Mouse (Mus musculus): ENCODE data around the gene Mrpl38. TPM values are rescaled to one million over a fixed set of nuclear protein-coding genes. Genes with fewer than 3 reads are reported as not detected.

Gene Mrpl38
- polyA plus RNA-seq (2017; shearing (Covaris generic)): 10 to 100 TPM; 22.7 to 25.5 TPM

DNA sequence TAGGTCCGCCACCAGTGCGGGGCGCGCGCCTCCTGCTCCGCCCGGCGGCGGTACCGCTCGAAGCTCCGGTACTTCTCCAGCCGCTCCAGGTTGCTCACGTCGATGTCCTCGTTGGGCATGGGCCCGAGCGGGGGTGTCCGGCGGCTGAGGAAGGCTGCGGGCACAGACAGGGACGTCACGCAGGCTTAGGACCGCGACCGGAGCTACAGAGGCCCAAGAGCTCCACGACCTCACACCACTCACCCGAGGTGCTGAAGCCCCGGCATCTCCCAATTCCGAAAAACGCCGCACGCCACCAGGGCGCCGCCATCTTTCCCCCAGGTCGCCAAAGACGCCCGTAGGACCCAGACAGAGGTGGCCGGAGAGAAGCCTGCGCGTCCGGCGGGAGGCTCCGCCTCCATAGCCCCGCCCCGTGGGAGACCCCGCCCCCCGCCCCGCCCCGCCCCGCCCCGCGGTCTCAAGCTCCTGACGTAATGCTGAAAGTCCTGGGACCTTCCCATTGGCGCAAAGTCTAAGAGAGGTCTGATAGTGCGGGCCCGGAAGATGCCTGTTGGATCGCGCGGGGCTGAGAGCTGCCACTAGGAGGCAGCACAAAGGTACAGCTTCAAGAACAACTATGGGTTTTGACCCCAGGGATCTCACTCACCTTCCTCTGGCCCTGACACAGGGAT lies at the start of gene Mrpl38:
Mrpl38 (minus strand) TSS at position 401 of the 671 bp plus-strand sequence.
- ATAC-seq: peak; percentile 97

DNA sequence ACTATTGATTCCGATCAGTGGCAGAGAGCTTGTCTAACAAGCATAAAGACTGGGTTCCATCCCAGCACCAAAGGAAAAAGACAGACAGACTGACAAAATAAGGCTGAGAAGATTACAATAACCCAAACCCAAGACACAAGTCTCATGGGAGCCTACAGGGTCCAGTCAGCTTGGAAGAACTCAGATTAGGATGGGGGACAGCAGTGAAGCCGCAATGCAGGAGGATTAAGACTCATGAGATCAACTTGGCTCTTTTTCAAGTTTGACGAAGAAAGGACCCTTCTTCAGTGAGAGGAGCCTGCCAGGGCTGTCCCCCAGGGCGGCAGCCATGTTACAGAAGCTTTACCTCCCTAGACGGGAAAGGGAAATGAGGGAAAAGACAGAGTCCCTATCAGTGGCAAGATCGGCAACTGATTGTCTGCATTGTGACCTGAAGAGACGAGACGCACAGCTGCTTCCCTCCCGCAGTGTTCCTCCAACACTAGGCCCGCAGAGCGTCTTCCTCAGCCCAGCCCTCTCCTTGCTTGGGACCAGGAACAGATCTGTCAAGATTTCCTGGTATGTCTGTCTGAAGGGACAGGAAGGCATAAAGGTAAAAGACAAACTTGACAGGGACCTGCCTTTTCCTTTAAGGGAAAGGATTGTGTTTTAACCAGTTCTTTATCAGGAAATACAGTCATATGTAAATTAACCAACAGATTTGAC lies 48.7 kb upstream of the Mrpl38 start:
- no peak for ATAC-seq

DNA sequence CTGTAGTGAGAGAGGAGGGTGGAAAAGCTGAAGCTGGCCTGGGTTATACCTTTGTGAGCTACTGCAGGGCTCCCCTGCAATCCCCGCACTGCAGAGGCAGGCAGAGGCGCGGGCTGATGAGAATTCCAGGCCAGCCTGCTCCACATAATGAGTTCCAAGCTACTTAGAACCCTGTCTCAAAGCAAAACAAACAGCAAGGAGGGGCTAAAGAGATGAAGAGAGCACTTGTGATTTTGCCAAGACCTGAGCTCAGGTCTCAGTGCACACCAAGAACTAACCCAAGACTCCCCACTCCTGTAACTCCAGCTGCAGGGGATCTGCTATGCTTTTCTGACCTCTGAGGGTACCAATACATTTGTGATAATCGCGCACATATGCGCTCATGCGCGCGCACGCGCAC lies 47.7 kb upstream of the Mrpl38 start:
- ATAC-seq: no peak

DNA sequence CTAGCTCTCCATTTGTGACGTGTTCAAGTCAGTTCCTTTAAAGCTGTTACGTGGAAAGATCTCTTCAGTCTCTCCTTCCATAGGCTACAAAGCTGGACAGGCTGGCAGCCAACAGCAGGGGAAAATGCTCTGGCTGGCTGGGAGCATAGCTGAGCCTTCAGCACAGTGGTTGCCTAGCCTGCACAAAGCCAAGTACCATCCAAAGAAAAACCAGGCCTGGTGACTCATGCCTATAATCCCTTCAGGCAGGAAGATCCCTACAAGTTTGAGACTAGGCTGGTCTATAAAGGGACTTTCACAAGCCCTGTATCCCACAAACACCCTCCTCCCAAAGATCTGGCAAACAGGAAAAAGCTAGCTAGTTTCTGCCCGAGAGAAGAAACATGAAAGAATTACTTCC lies 47.2 kb upstream of the Mrpl38 start:
- ATAC-seq: no peak

DNA sequence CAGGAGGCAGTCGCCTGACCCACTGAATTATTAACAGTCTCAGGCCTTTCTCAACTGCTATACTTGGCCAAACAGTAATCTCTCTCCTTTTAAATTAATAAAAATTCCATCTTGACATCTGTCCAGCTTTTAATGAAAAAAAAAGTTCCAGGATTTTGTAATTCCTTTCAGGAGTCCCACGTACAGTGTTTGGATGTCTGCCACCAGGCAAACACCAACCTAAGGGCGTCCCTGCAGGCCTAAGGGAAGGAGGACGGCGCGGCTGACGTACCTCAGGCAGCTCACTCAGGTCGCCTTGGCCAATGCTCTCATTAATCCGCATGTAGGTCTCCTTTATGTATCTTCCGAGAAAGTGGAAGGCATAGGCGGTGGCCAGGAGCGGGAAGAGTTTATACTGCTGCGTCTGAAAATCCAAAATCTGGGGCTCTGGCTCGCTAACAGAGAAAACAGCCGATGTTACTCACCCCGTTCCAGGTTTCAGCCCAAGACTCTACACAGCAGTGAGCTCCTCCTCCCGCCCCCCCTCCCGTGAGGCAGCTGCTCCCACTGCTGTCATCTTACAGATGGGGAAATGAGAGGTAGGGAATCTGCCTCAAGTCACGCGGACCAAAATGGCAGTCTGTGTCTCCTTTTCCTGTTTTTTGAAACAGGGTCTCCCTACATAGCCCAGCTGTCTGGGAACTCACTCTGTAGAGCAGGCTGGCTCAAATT lies 39.9 kb upstream of the Mrpl38 start:
- ATAC-seq: no peak

DNA sequence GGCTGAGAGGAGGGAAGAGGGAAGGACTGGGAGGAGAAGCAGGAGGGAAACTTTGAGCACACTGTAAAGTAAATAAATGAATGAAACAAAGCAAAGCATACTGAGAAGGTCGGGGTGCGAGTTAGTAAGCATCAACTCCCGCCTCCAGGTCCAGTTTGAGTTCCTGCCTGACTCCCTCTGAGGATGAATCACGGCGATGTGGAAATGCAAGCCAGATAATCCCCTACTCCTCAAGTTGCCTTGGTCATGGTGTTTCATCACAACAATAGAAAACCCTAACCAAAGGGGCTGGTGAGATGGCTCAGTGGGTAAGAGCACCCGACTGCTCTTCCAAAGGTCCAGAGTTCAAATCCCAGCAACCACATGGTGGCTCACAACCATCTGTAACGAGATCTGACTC lies 37.3 kb upstream of the Mrpl38 start:
- no peak for ATAC-seq

DNA sequence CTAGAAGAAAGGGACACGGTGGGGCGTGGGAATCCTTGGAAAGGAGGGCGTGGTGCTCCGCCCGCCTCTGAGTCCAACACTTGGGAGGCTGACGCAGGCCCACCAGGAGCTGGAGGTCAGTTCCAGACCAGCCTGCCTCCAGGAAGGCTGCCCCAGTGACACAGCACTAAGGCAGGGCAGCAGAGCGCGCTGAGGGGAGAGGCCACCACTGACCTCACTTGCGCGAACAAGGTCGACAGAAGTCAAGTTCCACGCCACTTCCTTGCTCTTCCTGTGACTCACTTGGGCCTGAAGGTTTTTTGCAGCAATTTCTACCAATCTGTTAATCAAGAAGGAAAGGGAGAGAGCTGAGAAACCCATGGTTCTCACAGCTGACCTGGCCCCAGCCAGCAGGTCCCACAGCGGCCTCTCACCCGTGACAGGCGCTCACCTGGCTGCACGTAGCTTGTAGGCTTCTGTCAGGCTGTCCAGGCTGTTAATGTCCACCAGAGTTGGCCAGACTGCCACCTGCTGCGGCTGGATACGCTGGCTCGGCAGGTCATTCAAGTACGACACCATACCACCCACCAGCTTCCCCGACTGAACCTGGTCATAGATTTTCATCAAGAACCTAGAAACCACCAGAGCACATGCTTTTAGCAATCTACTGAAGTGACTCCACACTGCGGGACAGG lies 36.2 kb upstream of the Mrpl38 start:
- ATAC-seq: no peak

DNA sequence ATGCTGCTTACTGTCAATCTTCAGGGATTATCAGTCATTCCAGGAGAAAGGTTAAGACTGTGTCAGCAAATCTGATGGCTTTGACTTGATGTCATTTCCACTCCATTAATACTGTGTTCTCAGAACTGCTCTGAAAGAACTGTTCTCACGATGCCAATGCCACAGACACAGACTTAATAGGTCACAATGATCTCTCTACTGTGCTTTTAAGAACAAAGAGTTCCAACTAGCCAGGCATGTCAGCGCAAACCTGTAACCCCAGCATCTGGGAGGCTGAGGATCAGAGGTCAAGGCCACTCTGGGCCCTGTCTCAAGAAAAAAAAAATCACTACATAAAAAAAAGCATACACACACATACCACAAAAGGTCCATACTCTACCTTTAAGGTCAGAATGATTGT lies 33.3 kb upstream of the Mrpl38 start:
- ATAC-seq: no peak

DNA sequence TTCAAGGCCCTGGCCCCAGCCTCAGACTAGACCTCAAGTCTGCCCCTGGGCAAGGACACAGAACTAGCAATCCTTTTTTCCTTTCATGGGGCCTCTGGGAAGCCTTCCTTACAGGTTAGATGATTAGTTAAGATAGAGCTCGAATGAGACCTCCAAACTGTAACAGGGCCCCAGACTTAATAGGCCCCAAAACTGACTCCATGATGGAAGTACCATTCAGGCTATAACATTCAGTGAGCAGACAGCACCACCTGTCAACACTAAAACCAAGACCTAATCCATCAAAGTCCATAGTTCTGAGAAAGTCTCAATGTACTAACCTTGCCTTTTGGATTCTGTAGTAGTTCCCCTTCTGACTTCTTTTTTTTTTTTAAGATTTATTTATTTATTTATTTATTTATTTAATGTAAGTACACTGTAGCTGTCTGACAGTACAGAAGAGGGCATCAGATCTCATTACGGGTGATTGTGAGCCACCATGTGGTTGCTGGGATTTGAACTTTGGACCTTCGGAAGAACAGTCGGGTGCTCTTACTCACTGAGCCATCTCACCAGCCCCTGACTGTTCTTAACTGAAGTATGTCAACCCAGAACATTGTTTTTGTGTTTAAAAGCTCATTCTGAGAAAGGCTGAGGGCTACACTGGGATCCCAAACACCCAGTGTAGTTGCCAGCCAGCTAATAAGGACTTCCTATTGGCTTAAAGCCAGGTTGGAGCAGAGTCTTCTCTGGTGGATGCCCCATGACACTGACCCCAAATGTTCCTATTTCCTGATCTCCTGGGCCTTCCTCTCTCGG lies 31.5 kb upstream of the Mrpl38 start:
- no peak for ATAC-seq

DNA sequence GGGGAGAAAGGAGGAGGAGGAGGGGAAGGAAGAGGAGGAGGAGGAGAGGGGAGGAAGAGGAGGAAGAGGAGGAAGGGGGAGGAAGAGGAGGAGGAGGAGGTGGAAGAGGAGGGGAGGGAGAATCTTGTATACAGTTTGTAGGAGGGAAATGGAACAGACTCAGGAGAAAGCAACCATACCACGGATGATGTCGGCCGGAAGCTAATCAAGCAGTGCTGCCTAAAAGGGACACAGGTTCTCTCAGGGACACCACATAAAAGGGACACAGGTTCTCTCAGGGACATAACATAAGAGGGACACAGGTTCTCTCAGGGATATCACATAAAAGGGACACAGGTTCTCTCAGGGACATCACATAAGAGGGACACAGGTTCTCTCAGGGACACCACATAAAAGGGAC lies 30.5 kb upstream of the Mrpl38 start:
- ATAC-seq: no peak

DNA sequence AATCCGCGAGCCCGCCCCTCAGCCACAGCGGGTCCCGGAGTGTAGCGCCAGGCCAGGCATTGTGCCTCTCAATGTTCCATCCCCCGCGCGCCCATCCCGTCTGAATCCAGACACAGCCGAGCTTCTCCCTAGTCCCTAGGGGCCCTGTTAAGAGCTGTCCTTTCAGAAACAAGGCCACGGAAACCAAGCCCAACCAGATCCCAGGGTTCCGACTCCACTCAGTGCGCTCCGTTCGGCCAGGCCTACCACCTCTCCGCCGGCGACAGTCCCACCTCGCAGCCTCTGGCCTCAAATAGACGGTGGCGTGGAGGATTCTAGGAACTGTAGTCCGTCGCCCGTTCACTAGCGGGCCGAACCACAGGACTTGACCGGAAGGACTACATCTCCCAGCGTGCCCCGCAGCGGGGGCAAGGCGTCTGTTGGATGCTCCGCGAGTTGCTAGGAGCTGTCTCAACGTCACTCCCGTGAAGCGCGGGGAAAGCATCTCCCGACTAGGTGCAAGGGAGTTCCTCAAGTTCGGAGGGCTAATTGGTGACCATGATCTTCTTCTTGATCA lies 29.3 kb upstream of the Mrpl38 start, which contains the start of gene Fbf1:
Fbf1 (minus strand) TSS at position 283 of the 556 bp plus-strand sequence.
- peak; percentile 99 for ATAC-seq

DNA sequence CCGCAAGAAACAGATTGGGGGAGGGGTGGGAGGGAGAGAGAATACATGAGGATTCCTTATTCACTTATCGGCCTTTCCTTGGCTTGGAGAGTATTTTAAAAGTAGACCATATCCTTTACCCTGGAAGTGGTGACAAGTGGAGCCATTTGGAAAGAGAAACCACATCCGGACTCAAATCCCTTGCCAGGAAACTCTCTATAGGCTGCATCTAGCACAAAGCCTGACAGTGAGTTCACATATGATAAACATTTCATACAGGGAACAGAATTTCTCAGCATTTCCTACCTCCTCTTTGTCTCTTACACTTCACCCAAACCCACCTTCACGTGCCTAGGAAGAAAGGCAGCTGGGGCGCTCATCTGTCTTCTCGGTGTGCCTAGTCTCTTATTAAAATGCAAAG lies 28.6 kb upstream of the Mrpl38 start:
- no peak for ATAC-seq

DNA sequence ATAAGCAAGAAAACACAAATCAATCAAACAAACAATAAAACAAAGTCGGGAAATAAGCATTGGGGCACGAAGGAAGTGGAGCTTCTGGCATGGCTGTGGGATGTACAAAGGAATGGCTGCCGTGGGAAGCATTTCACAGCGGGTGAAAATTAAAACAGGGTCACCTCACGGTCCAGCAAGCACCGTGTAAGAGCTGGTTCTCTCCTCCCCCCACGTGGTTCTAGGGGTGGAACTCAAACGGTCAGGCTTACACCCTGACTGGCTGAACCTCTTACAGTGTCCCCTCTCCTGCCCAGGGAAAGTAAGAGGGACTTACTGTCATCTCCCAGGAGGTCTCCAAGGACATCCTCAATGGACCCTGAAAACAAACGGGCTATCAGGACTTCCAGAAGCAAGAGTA lies 24.3 kb upstream of the Mrpl38 start:
- ATAC-seq: no peak

DNA sequence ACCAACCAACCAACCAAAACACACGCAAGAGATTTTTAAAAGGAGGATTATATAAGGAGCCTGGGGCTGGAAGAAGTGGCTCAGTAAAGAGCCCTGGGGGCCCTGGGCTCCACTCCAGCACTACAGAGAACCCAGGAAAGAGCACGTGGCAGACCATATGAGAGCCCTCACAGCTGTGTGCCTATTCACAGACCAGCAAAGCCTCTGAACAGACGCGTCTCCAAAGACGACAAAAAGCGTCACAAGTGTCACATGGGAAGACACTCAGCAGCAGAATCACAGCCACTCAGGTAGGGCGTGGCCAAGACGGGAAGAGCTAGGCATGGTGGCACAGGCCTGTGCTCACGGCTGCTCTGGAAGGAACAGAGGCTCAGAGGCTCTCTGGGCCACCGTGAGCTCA lies 23.5 kb upstream of the Mrpl38 start:
- ATAC-seq: no peak

DNA sequence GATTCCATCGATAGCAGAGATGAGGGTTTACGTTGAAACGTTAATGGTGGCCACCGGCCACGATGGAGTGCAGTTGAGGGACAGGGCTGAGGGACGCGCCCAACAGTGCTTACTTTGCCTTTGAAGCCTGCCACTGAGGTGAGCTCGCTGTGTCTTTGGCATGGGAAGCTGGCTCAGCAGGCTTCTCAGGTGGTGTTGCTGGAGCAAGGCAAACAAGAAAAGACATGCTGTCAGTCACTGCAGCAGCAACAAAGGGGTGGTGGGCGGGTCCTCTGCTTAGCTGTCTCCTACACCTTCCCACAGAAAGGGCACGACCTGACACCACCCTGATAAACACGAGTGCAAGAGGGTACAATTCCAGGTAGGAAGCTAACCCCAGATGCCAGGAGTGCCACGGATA lies 22.6 kb upstream of the Mrpl38 start:
- ATAC-seq: no peak

DNA sequence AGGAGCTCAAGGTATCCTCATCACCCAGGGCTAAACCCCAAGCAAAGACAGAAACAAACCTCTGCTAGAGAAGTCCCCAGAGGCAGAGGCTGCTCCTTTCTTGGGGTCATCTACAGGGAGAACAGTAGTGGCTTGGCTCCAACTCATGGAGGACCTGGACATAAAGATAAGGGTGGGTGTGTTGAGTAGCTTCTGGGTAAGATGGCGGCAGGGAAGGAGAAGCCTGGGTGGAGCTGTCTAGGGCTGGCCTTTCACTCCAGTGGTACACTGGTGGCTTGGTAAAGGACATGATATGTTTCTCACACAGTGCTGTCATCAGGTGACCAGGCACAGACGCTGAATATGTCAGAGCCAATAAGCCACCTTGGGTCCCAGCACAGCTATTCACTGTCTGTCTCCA lies 12.3 kb upstream of the Mrpl38 start:
- no peak for ATAC-seq

DNA sequence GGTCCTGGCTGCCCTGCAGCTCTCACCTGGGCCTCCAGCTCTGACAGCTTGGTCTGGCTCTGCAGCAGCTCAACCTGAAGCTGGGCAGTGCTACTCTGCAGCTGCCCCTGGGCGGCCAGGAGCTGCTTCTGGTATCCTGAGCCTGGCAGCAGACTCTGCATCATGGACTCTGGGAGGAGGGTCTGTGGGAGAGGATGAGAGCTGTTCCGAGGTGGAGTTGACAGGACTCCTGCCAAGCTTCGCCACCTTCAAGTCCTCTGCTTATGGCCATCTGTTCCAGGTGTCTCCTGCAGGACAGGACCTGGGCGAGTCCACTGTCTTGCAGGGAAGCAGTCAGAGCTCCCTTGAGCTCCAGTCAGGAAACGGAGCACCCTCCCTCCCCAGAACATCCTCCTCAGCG lies 10.7 kb upstream of the Mrpl38 start:
- no peak for ATAC-seq

DNA sequence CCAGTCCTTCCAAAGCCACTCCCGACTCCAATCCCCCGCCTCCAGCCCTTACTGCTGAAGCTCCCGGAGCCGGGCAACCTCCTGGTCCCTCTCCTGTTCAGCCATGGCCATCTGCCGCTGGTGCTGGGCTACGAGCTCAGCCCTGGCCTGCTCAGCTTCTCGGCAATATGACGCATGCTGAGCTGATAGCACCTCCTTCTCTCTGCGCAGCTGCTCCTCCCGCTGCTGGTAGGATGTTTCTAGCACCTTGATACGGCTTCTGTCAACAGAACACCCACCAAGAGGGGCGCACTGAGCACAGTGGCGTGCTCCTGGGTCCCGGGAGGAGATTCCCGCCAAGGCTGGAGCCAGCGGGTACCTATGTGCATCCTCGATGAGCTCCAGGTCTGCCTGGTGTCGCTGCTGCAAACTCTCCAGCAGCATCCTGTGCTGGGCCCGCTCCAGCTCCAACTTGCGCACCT lies 10.1 kb upstream of the Mrpl38 start:
- no peak for ATAC-seq

DNA sequence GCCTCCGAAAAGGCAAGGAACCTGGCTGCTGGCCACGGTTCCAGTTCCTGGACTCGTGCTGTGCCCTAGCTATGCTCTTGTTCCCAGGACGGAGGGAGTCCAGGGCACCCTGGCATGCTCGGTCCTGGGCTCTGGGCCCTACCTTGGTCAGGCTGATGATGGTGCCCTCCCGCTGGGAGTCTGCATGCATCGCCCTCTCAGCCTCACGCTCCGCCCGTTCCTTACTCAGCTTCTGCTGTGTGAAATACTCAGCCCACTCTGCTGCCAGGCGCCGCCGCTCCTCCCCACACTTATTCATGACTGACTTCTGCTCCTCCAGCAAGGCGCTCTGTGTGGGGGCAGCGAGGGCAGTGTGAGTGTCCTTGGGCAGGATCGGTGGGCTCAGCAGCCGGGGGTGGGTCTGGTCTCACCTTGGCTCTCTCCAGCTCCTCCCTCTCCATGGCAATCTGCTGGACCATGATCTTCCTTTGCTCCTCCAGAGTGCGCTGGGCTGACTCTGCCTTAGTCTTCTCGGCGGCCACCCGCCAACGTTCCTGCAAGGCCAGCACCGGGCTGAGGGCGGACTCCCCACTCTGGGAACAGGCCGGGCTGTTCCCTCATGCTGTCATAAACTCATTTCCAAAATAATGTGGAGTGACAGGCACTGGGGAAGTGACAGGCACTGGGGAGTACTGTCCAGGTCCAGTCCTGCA lies 7.8 kb upstream of the Mrpl38 start:
- no peak for ATAC-seq

DNA sequence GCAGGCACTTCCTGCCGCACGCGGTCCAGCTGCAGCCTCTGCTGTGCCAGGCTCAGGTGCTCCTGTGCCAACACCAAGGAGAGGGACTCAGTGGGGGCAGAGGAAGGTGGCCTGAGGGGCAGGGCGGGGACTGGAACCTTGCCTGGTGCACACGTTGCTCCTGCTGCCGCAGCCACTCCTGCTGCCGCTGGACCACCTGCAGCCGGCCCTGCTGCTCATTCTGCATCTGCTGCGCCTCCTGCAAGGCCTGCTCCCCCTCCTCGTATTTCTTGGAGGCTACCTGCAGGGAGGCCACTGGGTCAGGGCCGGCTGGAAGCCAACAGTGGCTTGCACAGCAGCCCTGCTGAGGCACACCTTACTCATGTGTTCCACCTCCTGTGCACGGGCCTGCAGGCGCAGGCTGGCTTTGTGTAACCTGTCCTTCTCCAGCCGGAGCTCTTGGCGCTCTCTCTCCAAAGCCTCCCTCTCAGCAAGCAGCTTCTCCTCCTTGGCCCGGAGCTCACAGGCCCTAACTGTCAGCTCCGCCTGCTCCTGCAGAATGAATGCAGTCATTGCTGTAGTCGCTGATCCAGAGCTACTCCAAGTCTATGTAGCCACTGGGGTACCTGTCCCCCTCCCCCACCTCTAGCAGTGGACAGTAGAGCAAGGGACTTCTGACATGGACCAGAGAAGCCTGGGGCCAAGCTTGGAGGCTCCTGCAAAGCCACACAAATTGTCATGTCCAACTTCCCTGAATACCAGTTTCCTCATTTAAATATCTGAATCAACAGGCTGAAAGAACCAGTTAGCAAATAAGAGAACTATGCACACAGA lies 7.0 kb upstream of the Mrpl38 start:
- no peak for ATAC-seq
